Mouse (Mus musculus) gonadal fat pad, adult 2 months (tissue): ENCODE measurements around the gene Ubl7. TPM values are rescaled to one million over a fixed set of nuclear protein-coding genes. Genes with fewer than 3 reads are reported as not detected.
A peak's percentile ranks its signal among the peaks of the same experiment; 100 is the strongest.
"Not testable (repeated sequence)": the region's sequence is repeated elsewhere in the genome, so short reads cannot be mapped to it uniquely, and the experiment has no call there.

ENCODE experiments used
- DNase-seq: peaks from one replicate; pipeline ENCODE4 v3.0.0-alpha.2; 2012; ENCODE audit warnings: low read depth
- polyA plus RNA-seq: library from polyadenylated mRNA; depleted of rRNA; stranded (reverse); fragments of >200 nt; gene quantifications from 2 replicates; pipeline ENCODE4 v1.2.3, GENCODE M21; 2012; rRNA removed

Gene Ubl7
- 100 and 106 TPM in 2 replicates for polyA plus RNA-seq

DNA sequence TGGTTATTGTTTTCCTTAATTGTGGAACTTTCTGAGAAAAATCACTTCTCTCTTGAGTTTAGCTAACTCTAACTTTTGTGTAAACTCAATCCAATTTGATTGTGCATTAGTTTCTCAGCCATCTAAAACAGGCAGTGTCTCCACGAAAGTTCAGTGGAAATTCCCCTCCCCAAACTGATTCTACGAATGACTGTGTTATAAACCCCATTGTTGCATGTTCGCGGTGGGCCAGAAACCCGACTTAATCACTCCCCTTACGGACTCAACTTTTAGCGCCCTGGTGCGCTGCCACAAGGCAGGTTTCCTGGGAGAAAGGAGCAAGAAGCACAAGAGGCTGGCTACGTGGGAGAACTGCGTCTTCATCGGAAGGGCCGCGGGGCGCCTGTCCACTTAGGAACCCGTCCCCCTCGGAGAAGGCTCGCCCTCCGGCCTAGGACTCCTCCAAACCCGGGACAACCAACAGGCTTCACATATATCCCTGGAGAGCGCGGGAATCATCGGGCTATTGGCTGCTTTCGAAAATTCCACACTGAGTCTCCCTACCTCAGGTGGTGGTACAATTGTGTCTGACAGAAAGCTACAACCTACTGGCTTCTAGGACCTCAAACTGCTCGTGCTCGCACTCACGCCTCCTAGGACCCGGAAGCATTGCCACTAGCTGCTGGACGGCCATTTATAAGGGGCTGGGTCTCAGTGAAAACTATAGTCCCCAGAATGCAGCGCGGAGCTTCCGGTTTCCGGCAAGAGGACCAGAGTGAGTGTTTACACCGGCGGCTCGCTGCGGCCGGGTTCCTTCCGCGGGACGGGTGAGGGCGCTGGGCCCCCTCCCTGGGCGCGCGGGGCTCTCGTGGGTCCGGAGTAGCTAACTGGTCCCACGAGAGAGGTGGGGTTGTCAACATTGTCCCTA is at the start of gene Ubl7:
Ubl7 (plus strand) TSS at position 726 of the 907 bp plus-strand sequence.
- DNase-seq, result peak; percentile 55

DNA sequence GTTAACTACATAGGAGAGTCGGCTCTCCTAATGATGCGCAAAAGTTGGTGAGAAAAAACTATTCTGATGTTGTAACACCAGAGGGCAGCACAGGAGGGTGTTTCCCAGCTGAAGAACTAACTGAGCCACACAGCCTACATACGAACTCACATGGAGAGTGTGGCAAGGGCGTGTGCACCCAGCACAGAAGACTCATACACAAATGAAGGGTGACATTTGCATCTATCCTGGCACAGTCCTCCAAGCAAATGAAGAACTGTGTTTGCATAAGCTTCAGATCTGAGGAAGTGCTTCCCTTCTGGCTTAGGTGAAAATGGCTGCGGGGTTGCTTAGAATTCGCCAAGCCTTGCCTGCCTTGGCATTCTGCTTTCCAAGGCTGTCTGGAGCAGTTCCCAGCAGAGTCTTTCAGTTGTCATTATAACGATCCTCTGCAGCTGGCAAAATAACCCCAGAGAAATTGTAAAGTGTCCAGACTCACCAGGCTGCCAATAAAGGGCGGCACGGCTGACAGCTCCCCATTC is 48.8 kb upstream of the Ubl7 start:
- peak; percentile 23 for DNase-seq

DNA sequence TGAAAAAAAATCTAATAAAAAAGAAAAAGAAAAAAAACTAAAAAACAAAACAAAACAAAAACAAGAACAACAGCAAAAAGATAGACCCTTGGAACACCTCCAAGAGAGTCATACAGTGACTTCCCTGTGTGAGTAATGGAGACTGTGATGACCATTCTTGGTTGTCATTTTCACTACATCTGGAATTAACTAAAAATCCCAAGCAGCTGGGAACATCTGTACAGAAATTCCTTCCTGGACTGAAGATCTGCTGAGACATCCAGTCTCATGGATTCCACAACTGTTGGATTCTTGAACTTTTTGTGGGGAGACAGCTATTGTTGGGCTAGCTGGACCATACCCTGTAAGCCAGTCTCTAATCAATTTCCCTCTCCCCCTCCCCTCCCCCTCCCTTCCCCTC is 46.4 kb upstream of the Ubl7 start:
- no peak for DNase-seq

DNA sequence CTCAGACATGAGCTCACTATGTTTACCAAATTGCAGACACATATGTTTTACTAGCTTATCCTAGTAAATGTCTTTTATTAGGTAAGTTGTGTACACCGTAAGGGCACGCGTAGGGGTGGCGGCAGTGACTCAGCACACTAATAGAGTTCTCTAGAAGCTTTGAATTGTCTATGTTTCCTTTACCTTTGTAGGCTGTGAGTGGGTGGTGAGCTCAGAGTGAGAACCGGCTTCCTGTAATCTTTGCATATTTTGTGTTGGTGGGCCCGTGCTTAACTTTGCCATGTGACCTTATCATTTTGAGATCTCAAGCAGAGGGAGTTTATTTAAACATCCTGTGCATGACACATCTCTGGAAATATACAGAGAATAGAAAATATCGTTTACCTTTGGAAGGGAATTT is 44.2 kb upstream of the Ubl7 start:
- DNase-seq, result no peak

DNA sequence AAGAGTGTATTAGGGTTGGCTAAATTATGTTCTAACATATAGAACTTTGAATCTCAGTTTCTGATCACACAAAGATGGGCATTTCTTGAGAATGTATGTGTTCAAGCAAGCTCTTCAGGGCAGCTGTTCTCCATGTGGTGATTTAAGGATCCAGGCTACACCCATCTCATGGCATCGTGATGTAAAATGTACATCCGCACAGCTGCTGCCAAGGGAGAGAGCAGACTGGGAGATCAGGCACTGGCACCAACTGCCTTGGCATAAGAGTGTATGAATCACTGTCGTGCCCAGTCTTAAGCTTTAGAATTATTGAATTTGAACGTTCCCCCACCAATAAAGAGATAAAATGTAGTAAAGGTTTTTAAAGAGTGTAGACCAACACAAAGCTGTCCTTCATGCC is 43.5 kb upstream of the Ubl7 start:
- no peak for DNase-seq

DNA sequence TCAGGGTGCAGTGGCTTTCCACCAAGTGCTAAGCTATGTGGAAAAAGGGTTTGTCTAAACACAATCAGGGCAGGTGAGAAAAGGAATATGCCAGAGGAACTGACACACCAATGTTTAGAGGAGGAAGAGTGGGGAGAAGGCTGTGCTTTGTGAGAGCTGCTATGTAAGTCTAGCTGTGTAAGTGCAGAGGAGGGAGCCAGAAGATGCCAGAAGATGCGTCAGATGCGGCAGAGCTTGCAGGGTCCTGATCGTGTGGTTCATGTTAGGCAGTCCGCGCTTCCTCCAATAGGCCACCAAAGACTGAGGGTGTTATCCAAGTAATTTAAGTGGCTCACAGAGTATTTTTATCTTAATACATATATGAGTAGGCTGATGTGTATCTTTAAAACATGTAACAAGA is 42.9 kb upstream of the Ubl7 start:
- no peak for DNase-seq

DNA sequence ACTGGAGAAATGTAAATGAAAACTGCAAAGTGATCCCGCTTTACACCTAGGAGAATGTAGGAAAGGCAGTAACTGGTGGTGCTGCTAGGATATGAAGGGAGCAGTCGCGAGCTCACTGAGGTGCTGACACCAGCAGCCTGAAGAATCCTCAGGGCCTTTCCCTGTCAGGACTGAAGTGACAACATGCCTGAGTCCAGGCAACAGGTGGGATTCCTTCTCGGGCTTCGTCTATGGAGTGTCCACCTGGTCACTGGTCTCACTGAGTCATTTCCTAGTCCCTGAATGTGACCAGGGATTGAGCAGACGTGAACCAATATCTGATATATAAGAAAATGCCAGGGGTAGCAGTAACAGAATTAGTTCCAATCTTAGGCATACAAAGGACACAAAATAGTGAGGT is 42.0 kb upstream of the Ubl7 start:
- DNase-seq, result no peak

DNA sequence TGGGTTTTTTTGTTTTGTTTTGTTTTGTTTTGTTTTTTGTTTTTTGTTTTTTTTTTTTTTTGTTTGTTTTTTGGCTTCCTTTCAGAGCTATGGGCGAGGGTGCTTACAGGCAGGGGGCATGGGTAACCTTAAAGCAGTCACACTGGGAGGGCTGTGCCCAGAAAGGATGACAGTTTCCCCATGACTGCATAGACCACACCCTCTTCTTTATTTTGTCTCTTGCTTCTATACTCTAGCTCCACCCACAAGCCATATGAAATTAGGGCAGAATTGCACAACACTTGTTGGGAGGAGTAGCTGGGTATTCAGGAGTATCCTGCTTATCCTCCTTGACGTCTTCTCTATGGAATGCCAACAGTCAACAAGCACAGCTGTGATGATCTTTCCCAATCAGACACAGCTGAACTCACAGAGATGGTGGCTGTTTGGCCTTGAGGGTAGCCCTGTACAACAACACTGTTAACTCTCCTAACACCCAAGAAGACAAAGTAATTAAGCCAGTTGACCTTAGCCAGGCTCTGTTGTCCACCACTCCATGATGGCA is 40.4 kb upstream of the Ubl7 start:
- DNase-seq, result peak; percentile 51

DNA sequence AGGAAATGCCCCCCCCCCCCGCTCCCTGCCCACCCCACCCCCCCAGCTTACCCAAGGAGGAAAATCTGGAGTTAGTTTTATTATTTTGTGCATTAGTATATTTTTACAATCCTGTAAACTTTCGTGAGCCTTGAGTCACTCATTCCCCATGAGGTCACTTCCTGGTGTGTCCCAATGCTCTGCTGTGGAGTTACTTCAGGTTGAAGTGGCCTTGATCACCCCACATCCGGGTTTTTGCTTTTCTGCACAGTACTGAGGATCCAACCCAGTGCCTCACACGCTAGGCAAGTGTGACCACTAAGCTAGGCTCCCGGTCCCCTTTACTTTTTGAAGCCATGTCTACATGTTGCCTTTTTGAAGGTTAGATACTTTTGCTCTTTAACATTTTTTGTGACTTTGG is 36.6 kb upstream of the Ubl7 start:
- DNase-seq, result no peak

DNA sequence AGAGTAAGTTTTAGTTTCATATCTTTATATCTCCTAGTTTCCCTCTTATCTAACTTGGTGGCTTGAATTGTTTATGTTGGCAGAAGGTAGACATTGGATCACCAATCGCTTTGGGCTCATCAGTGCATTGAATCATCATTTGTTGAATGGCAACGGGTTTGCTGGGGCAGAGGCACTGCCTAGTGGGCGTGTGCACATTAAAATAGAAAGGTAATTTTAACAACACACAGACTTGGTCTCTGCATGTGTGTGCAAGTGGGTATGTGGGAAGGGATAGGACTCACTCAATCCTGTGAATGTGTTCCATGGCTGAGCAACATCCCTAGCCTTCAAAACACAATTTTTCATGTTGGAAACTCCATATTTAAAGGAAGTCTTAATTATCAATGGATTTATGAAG is 35.8 kb upstream of the Ubl7 start:
- DNase-seq, result no peak

DNA sequence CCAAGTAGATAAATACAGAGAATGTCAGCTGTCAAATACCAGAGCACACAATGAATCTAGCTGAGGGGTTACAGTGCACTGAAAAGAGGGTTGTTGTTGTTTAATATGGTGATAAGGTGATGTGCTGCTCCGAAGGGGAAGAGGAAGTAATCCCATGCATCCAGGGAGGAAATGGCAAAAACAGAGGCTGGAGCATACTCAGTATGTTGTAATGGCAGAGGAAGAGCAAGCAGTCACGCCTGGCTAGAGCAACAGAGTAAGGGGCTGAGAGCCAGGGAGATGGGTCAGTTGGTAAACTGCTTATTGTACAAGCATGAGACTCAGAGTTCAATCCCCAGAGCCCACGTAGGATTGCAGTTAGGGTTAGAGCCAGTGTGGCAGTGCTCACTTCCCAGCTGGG is 31.6 kb upstream of the Ubl7 start:
- DNase-seq, result no peak

DNA sequence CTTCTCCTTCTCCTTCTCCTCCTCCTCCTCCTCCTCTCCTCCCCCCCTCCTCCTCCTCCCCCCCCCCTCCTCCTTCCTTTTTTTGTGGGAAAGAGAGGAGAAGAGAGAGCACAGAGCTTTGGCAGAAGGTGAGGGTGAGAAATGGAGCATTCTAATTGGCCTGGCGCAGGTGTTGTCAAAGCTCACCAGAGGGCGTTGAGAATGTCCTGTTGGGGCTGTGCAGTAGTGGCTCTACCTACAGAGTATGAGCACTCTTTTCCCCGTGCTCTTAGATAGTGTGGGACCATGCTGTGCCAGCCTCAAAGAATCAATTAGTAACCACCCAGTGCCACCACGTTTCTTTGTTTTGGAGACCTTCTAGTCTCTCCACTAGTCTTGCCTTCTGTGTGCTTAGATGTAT is 30.5 kb upstream of the Ubl7 start:
- DNase-seq, result no peak

DNA sequence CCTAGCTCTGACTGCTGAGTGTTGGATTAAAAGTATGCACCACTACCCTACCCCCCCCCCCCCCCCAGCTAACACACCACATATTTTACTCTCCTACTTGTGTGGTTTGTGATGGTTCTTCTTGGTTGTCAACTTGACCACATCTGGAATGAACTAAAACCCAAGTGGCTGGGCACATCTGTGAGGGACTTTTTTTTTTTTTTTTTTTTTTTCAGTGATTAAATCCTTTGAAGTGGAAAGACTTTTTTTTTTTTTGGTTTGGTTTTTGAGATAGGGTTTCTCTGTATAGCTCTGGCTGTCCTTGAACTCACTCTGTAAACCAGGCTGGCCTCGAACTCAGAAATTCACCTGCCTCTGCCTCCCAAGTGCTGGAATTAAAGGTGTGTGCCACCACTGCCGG is 29.0 kb upstream of the Ubl7 start:
- DNase-seq, result not testable (repeated sequence)

DNA sequence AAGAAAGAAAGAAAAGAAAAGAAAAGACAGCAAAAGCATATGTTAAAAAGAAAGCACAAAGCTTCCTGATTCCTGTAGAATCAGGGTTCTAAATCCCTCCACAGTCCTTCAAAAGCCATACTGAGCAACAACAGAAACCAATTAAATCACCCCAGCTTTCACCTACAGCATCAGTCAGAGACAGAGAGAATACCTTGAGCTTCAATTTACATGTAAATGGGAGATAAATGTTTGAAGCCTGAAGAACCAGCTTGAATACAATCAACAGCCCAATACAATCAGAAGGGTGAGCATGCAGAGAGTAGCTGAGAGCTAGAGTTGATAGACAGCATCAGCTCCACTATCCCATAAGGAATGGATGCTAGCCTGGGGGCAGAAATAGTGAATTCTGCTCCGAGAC is 27.4 kb upstream of the Ubl7 start:
- DNase-seq, result no peak

DNA sequence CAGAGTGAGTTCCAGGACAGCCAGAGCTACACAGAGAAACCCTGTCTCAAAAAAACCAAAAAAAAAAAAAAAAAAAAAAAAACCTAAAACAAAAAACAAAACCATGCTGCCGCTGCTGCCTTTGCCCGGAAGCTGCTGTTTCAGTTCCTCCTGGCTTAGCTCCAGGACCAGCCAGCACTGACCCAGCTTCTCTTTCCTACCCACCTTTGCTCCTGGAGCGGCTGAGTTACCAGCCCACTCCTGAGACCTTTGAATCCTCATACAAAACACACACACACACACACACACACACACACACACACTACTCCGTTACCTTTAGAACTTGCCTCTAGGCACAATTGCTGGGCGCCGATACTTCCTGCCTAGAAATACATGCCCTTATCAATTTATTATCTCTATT is 22.7 kb upstream of the Ubl7 start:
- no peak for DNase-seq

DNA sequence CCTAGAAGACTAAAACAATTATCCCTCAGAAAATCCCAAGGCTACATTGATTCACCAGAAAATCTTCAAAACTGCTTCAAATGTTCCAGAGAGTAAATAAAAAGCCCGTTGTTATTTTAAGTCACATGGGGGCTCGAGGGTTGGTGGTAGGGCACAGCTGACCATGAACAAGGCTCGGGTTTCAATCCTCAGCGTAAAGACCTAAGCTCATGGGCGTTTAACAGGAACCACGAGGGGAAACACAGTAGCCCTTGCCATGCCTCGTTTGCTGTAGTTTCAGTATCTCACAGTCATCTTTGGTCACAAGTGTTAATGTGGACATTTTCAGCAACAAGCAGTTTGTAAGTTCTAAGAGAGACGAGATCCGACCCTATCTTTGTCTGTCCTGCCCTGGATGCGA is 10.3 kb upstream of the Ubl7 start:
- no peak for DNase-seq

DNA sequence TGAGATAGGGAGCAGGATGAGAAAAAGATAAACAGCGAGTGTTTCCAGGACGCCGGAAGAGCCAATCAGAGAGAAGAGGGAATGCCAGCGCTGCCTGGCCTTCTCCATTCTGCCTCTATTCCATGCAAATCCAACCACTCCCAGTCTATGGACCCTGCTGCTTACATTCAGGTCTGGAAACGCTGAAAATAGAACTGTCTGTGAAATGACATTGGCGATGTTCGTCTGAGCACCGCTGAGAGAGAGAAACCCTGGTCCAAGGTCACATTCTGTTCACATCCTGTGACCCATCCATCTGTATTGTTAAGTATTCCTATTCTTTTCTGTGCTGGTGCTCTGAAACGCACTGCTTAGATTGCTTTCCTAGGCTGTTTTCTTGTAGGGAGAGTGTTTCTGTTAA is 9.6 kb upstream of the Ubl7 start:
- no peak for DNase-seq

DNA sequence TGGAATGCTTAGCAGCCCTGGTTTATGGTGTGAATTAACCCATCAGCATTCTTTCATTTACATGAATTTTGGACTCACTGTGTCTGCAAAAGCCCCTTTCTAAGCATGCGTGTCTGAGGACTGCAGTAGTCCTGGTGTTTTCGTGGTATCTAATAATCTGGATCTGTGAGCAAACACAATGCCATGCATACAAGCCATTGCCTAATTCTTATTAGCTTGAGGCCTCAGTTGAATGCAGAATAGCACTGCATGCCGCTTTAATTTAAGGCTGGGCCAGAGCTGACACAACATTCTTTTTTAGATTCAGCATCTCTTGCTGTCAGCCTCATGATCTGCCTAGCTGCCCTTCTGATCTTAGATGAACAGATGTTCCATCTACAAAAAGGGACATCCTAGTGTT is 9.2 kb upstream of the Ubl7 start:
- DNase-seq, result no peak

DNA sequence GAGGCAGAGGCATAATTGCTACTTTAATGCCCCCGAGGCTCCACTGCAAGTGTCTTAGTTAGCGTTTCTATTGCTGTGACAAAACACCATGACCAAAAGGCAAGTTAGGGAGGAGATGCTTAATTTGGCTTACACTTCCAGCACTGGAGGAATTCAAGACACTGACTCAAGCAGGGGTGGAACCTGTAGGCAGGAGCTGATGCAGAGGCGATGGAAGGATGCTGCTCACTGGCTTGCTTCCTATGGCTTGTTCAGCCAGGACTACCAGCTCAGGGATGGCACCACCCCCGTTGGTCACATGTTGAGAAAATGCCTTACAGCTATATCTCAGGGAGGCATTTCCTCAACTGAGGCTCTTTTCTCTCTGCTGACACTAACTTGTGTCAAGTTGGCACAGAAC is 8.6 kb upstream of the Ubl7 start:
- DNase-seq, result no peak

DNA sequence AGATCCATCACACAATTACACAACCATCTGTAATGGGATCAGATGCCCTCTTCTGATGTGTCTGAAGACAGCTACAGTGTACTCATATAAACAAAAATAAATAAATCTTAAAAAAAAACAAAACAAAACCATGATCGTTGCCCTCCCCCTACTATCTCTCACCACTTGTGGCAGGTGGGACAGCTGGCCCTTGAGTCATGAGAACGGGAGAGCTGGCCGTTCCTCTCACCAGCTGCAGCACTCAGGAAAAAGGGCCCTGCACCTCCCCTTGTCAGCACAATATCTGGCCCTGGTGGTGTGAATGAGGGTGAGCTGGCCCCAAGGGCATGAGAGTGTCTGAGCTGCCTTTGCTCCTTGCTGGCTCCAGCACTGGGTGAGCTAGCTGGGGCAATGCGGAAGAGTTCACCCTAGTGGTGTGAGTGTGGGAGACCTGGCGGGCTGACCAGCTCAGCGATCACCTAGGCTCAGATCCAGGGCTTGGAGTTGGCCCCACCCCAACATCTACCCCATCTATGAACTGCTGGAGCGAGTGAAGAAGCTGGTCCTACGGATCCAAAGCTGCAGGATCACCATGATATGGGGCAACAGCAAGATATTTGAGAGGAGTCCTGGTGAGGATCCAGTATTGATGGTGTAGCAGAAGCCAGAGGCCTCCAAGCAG is 7.1 kb upstream of the Ubl7 start:
- no peak for DNase-seq

DNA sequence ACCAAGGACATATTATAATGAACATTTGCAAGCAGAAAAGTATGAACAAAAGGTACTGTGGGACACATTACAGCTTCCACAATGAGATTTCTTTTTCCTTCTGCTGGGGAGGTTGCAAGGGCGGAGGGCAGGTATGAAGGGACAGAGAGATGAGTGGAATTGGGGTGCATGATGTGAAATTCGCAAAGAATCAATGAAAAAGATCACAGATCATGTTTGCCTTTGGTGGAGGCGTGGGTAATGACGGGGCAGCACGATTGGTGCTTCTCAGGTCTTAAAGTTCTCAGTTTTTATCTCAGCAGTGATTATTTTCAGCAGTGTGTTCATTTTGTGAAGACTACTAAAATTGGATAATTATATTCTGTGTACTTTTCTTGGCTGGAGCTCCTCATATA is 6.5 kb upstream of the Ubl7 start:
- no peak for DNase-seq

DNA sequence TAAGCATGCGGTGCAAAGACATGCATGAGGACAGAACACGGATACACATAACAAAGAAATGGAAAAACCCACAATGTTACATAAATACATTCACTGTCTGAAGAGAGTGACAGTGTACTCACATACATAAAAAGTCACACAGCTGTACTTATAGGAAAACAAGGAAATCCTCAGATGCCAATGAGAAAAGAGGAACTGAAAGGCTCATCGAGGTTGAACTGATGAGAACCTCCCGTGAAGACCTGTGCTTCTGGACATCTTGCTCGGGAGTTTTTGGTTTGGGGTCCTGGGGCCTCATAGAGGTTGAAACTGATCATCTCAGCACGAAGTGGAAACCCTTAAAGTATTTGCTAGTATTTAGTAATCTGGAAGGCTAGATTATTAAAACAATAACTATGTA is 3.6 kb upstream of the Ubl7 start:
- DNase-seq, result no peak

DNA sequence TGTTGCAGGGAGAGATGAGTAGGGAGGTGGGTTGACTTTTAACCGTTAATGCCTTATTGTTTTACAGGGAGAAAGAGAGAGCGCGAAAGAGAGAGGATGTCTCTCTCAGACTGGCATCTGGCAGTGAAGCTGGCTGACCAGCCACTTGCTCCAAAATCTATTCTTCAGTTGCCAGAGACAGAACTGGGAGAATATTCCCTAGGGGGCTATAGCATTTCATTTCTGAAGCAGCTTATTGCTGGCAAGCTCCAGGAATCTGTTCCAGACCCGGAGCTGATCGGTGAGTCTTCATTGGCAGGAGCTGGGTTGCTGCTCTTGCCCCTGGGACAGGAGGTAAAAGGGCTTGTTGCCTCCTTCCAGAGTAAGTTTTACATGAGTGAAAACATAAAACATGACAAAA is 1.8 kb downstream of the Ubl7 start:
- DNase-seq, result no peak
